Mouse (Mus musculus) stomach, postnatal 0 days (tissue): ENCODE data around the gene Mrm3.

Source experiments
- CTCF ChIP-seq: IDR thresholded peaks from 2 replicates; pipeline ENCODE4 v1.5.1; 2016; ENCODE audit warnings: antibody characterized with exemption, low read depth, mild to moderate bottlenecking, moderate library complexity
- EP300 ChIP-seq: optimal IDR thresholded peaks from 2 replicates; pipeline ENCODE3; 2016; ENCODE audit warnings: antibody characterized with exemption

GRCm38 (mm10) chr11:76260208-76261050, 16.9 kb downstream of the Mrm3 start:
- TF ChIP-seq CTCF = no peak
- TF ChIP-seq EP300 = no peak
